Mouse (Mus musculus): ENCODE results near the gene Mcrs1.

GRCm38 (mm10) chr15:99296213-99296612, 44.5 kb upstream of the Mcrs1 start:
- TF ChIP-seq CTCF (IDR thresholded peaks at IDR 0.05; ENCODE audit: borderline replicate concordance, extremely low read depth, insufficient read depth, insufficient read length), result no peak
- TF ChIP-seq POLR2A (IDR thresholded peaks at IDR 0.05; ENCODE audit: borderline replicate concordance, extremely low read depth, insufficient read depth, insufficient read length, poor library complexity, severe bottlenecking), result no peak
